Mouse (Mus musculus): ENCODE data around the gene Gm5089.
A peak's percentile ranks its signal among the peaks of the same experiment; 100 is the strongest.

Gene Gm5089

DNA sequence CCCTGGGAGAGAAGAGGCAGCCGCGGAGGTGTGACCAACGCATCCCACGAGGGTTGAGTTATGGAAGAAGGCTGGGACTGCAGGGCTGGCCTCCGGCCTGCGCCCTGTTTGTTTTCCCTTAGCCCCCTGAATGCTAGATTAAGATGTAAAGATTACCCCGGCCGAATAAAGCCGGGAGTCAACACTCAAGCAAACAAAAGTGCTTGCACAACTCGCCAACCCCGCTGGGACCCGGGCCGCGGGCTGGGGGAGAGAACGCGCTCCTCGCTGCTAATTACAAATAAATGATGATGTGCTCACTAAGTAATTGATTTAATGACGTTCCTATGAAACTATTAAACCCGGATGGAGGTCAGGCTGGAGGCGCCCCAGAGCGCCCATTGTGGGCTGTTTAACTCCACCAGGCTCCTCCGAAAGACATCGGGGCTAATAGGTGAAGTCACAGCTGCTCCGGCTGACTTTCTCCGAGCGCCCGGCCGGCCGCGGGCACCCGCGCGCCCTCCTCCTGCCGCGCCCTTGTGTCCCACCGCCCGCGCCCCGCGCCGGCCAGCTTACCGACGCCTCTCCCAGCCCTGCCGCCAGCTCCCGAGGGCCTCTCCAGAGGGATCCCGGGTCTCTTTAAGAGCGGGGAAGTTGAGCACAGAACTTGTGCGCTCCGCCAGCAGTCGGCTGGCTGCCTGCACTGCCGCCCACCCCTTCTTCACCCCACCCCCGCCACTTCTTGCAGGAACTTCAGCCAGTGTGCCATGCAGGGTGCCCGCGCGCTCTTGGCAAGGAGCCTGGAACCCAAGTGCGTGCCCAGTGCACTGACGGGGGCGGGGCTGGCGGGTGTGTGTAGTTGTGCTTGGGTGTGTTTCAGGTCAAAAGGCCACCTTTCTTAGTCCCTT lies at the start of gene Gm5089:
Gene Gm5089, minus strand, starts transcription at position 620 of the 887 bp plus-strand sequence.
- peak; percentile 35 for DNase-seq

DNA sequence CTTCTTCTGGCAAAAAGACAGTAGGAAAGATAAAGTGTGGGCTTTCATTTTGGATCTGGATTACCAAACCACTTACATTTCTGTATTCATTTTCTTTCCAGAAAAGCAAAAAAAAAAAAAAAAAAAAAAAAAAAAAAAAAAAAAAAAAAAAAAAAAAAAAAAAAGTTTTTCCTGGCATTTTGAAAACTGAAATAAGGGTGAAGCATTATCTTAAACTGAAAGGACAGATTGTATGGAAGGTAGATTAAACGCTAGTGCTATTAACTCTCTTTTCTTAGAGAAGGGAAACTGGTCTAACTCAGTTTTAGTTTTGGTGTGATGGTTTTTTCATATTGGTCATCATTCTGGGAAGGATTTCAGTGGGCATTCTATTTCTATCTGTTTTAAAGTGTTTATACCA lies 41.1 kb upstream of the Gm5089 start:
- DNase-seq = no peak

DNA sequence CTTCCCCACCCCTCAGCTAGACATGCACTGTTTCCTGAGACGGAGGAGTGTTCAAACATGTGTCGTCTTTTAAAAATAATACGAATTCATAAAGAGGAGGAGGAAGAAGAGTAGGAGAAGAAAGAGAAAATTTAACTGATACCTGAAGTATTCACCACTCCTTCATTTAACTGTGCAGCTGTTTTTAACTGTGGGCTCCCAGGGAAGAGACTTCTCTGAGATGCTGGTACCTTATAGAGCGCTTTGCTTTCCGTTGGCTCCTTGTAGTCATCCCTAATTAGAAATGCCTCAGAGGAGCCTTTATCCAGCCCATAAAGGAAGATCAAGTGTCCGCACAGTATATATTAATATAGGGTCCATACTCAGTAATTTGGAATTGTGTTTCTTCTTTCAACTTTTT lies 40.6 kb upstream of the Gm5089 start:
- no peak for DNase-seq

DNA sequence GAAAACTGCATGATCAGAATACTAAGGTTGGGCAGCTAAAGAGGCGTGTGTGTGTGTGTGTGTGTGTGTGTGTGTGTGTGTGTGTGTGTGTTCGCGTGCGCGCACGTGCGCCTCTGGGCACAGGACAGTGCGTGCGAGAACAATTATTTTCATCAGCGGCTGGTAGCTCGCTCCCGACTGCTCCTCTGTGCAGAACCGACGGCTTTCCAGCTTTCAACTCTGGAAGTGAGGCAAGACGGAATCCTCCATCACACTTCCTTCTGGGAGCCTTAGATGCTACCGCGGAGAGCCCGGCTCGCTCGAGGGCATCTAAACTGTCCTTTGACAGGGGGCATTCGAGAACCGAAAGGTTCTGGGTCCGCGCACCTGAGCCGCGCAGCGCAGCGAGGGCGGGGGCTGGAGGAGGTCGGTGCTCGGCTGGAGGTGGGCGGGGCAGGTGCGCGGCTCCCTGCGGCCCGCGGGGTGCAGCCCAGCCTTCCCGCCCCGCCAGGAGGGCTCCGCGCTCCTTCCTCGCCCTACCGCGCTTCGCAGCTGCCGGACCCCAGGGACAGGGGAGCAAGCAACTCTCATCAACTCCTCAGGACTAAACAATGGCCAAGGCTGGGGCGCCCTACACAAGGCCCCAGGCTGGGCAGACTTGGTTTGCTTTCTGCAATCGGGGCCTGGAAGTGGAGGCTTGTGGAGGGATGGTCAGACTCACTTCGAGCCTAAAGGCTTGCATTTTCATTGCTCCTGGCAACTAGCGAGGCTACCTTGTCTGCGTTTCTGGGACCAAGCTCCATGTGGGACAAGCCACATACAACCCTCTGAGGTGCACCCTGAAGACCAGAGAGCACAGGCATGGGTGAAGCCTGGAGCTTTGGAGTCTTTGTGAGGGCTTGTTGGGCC lies 39.8 kb upstream of the Gm5089 start, which contains the start of gene Gm10837:
Gene Gm10837, plus strand, starts transcription at position 146 of the 888 bp plus-strand sequence.
- no peak for DNase-seq

DNA sequence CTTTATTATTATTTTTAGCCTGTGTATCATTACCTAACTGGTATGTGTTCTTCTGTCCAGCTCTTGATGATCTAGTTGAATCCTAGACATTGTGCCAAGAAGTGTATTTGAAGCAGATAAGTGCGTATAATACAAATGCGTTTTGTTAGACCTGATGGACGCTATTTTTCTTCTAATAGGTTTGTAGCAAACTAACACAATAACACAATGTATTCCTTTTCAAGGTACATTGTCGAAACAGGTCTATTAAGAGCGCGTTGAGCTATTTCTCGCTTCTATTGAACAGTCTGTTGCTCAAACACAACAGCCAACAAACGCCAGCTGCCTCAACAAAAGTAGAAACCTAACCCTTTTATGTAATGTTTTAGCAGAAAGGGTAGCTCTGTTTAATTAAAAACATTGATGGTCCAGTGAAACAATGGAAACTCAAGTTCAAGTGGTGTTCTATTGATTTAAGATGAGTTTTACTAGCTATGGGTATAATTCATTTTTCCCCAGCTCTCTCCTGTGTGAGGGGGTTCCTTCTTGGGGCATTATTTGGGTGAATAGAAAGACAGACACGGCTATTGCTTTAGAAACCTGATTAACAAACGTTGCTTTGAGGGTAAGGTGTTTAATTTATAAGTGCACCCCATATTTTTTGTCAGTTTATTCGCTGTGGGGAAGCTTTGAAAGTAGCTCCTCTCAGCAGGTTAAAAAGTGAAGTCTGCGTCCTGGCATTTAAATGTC lies 38.9 kb upstream of the Gm5089 start:
- no peak for DNase-seq

DNA sequence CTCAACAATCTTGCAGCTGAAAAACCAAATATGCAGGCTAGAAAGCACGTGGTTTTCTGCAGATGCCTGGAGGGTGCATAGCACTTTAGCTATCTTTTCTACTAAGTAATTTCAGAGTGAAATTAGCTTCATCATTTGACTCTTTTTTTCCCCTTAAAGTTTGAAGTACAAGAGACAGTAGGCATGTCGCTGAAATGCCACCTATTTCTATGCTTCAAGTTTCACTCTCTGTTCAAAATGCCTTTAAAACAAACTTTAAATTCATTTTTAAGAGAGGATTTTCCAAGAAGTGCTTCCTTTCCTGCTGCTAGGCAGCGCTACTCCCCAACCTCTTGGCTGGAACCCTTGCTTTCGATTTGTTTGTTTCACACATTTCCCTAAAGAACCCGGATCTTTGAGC lies 38.1 kb upstream of the Gm5089 start:
- DNase-seq = no peak

DNA sequence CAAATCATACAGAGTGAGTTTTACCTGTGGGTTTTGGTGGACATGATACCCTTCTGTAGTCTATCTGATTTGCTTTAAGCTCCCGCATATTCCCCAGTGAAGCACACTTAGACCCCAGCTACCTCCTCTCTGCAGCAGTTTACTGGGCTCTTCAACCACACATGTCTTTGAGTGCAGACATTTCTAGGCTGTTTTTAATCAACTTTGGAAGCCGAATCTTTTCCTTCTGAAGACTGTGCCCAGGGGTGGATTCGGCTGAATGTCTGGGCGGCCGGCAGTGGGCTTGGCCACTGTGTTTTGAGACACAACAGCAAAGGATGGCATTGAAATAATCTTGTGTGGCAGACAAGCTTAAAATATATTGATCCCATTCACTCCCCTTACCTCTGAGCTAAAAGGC lies 36.5 kb upstream of the Gm5089 start:
- no peak for DNase-seq

DNA sequence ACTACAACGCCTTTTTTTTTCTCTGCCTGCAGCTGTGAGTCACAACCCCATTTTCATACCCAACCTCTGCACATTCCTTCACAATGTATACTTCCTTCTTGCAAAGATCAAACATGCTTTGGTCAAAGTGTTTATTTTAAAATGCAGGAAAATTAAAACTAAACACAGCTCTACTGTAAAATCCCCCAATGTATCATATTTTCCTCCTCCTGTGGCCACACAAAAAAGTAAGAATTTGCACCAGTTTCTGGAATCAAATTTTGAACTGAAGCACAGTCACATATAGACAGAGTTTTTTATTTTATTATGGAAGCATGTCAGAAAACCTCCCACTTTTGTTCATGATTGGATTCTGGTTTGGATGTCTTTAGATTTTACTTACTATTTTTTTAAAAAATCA lies 35.7 kb upstream of the Gm5089 start:
- DNase-seq = no peak

DNA sequence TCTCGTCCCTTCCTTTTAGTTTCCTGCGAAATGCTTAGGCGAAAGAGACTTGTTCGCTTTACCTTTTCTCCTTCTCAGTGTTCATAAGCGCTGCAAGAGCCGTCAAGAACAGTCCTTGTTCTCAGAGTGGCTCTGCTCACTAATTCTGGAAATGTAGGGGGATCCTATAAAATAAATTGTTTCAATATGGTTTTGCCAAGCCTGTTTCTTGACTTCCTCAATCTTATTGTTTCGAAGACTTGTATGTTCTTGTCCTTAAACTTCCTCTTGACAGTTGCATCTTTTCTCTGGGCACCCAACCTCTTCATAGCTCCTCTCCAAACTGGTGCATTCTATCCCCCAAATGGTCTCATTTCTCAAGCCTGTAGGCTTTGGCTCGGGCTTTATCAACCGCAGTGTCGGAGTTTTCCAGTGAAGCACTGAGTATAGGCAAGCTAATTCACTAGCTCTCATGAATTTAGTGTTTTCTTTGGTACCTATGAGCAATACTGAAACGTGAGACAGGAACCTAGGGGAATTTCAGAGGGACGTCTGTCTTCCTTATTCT lies 34.8 kb upstream of the Gm5089 start:
- DNase-seq = no peak

DNA sequence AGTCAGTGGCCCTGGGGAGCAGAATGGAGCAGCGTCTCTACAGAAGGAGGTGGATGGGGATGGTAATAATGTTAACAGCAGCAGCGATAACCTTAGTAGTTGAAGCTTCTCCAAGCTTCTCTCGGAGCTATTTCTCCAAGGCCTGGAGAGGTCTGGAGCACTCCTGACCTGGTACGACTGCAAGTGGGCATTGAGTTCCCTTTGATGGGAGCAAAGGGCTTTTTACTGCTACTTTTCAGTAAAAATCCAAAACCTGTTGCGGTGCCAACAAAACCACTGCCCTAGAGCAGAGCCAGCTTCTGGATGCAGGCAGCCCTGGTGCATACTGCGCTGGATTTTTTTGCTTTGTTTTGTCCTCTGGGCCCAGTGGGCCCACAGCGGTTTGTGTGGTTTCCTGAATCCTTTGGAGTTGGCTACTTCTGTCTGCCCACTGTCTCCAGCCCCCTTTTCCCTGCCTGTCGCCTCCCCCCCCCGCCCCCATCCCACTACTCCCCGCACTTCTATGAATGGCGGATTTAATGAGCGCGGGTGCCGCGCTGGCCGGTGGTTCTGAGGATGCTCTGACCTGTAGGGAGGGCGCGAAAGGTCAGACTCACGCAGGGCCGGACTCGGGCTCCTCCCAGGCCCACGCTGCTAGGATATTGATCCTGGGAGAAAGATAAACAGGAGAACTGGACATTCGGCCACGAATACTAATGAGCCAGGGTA lies 34.1 kb upstream of the Gm5089 start:
- no peak for DNase-seq

DNA sequence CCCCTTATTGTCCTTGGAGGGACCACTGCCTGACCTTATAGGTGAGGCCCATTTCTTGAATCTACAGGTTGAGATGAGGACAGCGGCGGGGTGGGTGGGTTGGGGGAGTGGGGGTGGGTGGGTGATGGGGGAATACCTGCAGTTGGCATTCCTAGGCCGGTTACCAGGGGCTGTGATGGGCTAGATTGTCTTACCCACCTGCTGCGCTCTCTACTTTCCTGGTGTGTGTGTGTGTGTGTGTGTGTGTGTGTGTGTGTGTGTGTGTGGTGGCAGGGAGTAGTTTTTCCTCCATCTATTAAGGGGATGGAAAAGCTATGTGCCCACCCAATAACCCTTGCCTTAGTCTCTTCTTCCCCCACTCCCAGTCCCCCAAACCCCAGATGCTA lies 33.5 kb upstream of the Gm5089 start:
- no peak for DNase-seq

DNA sequence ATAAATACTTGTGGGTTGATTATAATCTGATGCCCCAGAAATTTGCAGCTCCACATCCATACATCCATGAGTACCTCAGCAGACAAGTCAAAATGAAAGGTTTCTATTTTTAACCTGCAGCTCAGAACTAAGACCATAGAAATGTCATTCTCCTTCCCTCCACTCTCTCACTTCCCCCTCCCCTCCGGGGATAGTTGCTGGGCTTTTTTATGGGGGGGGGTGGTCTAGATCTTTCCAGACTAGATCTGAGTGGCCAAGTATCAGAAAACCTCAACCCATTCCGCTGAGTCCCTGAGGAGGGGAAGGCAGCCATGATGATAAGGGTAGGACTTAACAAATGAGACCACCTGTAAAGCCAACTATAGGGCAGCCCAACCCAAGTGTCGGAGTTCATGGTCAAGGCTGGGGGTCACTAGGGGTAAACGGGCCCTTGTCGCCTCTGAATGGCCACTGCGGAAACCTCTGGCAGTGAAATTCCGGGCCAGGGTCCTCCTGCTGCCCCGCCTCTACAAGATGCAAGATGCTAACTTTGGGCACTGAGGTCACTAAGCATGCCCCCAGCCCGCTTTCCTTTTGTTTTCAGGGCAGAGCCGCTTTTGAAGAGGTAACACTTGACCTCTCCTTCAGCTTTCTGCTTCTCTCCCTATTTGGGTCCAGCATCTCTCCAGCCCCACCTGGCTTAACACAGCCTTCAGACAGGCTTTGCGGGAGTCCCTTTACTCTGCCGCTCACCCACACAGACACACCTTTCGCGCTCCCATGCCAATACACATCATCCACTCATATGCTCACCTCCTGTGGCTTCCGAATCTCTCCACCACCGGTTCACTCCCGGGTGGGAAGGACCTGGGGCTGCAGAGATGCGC lies 32.9 kb upstream of the Gm5089 start:
- DNase-seq = no peak

DNA sequence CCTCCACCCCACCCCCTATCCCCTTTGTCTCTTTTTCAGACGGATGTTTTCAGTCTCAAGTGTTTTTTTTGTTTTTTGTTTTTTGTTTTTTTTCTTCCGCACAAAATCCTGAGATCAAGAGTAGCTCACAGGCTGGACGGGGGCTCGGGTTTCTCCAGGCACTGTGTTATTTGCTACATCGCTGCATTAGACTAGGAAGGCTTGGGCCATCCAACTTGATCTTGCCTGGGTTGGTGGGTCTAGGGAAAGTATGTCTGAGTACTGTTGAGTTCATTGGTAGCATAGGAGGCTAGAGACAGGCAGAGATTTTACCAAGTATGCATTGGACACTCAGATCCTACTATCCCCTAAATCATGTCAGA lies 32.1 kb upstream of the Gm5089 start:
- DNase-seq = no peak

DNA sequence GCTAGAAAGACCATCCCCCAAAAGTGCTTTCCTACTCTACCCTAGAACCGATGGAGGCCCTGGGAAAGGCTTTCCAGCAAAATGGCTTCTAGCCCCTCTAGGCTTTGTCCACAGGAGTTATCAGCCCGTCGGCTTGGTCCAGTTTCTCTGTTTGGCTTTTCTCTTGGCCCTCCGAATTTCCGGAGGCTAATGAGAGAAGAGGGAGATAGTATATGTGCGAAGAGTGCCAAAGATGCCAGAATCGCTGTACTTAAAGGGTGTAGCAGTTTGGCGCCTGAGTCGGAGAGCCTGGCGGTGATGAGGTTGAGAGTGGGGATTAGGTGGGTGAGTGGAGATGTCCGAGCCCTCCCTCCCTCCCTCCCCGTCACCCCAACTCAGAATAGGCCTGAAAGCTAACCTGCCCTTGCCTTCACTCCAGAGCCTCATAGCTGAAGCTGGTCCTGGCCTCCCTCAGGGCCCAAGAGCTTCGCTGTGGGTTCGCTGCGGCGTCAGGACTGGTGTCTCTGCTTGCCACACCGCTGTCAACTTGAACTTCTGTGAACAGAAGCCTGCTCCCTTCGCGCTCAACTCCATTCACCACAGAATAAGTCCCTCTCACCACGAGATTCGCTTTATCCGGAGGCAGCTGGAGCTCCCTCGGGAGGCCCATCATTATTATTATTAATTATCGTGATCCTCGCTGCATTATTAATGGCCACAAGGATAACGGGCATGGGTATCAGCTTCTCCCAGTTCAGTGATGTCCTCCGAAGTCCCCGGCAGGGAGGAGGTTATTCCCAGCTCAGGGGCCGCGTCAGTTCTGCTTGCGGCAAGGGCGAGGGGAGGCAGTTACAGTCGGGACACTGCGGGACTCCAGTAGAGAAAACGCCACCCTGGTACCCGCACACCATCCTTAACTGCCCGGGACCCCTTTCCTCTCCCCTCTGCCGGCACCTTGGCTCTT lies 31.4 kb upstream of the Gm5089 start:
- no peak for DNase-seq

DNA sequence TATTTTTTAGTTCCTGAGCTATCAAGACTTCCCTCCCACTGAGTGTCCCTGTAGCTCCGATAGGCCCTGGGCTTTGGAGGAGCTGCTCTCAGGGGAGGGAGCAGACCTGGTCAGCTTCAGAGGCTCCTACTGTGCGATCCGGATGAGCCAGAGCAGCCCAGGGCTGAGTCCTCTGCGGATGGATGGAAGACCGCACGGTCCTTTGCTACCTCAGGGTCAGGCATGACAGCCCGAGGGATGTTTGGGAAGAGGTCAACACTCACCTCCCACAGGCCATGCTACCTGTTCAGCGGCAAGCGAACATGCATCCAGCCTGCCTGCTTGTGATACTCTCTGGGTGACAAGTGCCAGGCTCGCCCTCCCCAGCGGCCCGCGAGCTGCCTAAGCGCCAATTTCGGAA lies 30.3 kb upstream of the Gm5089 start:
- no peak for DNase-seq

DNA sequence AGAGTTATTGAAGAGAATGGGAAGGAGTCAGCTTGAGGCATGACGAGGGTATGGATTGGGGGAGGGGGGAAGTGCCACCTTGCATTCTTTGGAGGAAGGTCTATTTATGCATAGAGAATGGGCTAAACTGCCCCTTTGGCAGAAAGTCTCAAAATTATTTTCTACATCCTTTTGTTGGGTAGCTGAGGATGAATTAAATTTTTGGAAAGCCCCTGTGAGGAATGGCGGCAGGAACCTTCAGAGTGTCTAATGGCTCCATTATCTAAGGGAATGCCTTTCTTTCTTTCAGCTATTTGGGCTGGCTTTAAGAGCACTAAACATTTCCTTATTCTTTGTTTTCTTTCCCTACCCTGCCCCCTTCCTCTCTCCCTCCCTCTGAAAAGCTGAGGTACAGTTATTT lies 29.4 kb upstream of the Gm5089 start:
- no peak for DNase-seq

DNA sequence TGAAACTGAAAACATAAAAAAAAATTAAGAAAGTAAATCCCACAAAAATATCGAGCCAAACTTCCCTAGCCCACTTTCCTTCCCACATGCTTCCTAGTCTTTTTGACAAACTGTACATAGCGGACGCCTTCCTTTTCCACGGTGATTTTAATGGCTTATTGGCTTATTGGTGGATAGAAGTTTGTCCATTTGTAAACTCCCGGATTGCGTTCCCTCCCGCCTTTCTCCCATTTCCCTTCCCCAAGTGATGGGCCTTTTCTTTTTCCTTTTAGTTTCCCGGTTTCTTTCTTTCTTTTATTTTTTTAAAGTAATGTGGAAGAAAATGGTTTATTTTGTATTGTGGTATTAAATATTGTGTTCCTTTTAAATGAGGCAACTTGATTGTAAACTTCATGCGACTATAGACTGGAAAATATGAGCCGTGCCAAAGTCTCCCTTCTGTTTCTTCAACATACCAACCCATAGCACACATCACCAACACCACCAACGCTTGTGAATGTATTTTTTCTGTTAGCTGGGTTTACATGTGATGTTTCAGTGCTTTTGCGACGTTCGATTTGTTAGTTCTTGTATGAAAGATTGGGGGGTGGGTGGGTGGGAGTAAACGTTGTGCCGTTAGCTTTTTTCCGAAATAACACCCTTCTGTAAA lies 28.7 kb upstream of the Gm5089 start:
- no peak for DNase-seq

DNA sequence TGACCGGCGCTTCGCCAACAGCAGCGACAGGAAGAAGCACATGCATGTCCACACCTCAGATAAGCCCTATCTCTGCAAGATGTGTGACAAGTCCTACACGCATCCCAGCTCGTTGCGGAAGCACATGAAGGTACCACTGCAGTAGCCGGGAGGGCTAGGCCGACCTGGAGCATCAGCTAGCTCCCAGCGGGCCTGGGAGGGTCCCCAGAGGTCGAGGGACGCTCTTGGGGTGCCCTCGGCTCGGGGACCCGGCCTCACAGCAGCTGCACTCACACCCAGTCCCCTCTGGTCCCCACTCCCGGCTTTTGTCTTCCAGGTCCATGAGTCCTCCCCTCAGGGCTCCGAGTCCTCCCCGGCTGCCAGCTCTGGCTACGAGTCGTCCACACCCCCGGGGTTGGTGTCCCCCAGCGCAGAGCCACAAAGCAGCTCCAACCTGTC lies 27.7 kb upstream of the Gm5089 start:
- no peak for DNase-seq

DNA sequence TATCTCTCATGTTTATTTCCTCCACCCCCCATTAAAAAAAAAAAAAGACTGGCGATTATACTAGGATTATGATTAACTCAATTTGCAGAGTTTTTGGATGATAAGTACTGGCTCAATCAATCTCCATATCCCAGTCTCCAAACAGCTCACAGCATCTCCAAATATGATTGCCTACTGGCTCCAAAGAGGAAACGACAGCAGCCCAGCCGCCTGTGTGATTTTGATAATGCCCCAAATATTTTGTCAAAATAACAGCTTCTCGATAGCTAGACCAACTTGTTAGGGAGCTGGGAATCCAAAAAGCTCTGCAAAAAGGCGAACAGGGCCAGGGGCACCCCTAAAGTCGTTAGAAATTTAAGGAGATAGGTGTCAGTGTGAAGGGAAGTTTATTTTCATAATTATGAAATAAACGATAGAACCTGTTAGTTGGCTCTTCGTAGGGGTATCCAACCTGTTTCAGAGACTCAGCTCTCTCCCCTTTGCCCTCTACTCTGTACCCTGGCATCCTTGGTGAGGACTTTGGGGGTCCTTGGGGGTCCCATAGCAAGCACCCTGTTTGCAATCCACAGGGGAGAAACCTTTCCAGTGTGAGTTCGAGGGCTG lies 27.2 kb upstream of the Gm5089 start:
- DNase-seq = no peak
